ENCODE assay signal across 11 mouse cellular contexts in genomic region chr6:30462822-30463221, GRCm38 (mm10). TPM values are rescaled to one million over a fixed set of nuclear protein-coding genes. Genes with fewer than 3 reads are reported as not detected.
A peak's percentile ranks its signal among the peaks of the same experiment; 100 is the strongest.
DNase-seq lines count a peak whose midpoint lies in the region; ATAC-seq and TF ChIP-seq lines count a peak whose summit lies in the region.
"Had no signal": no experiment of that assay in that cellular context is flagged by ENCODE, and none has a peak within 500 bp of the region (broad histone marks: within the 10 kb centered on the region; RNA-seq: fewer than 3 reads in every experiment).

No protein-coding gene starts in this region.

- no peak; the same call in 1 of the 2 replicates for TF ChIP-seq CTCF in hindbrain, postnatal 0 days (IDR thresholded peaks at IDR 0.05; ENCODE audit: low read depth)

- intact Hi-C loops in heart, postnatal 36 days (cut with DNase I): loop anchor here (5.0 kb wide), 1 partner anchor 519 kb away; no protein-coding TSS in a partner anchor

- H3K9ac ChIP-seq in heart, embryonic 11.5 days (ENCODE audit: low read depth, low read length): peak overlapping the region; percentile 24; the same call in 1 of the 2 replicates
- no peak overlapping the region for H3K9ac ChIP-seq in lung, embryonic 15.5 days
- no peak overlapping the region for H3K9ac ChIP-seq in hindbrain, postnatal 0 days (replicated peaks; ENCODE audit: low read length)

- H3K4me3 ChIP-seq in heart, embryonic 11.5 days (ENCODE audit: low read depth, low read length): no peak overlapping the region
- H3K4me3 ChIP-seq in lung, embryonic 15.5 days: no peak overlapping the region
- H3K4me3 ChIP-seq in hindbrain, postnatal 0 days (ENCODE audit: low read length): no peak overlapping the region

- DNase-seq in heart, postnatal 36 days: no peak
- DNase-seq in lung, adult 18-20 months: no peak
- peak; percentile 74 for DNase-seq in MN1 (ENCODE audit: low spot score)
- DNase-seq in hindbrain, postnatal 0 days (ENCODE audit: low spot score): no peak
- no peak for DNase-seq in adrenal gland, postnatal 14 days
- no peak for DNase-seq in testis, postnatal 10 days (ENCODE audit: low spot score)
- DNase-seq: cerebellum, postnatal 36 days had no signal

- peak overlapping the region; percentile 11; the same call in 1 of the 2 replicates for H3K4me2 ChIP-seq in heart, embryonic 11.5 days
- H3K4me2 ChIP-seq in lung, embryonic 15.5 days: no peak overlapping the region
- H3K4me2 ChIP-seq in hindbrain, postnatal 0 days (ENCODE audit: low read depth, low read length): no peak overlapping the region
- H3K4me2 ChIP-seq: midbrain, embryonic 11.5 days had no signal

- no peaks in the 10 kb centered on the region for H3K27me3 ChIP-seq in heart, embryonic 11.5 days (ENCODE audit: control insufficient read depth, insufficient read depth, low read length)
- no peaks in the 10 kb centered on the region for H3K27me3 ChIP-seq in lung, embryonic 15.5 days
- no peaks in the 10 kb centered on the region for H3K27me3 ChIP-seq in hindbrain, postnatal 0 days (ENCODE audit: insufficient read depth, low read length)

- no peaks in the 10 kb centered on the region for H3K36me3 ChIP-seq in heart, embryonic 11.5 days (ENCODE audit: control insufficient read depth, insufficient read depth, low read length)
- no peaks in the 10 kb centered on the region for H3K36me3 ChIP-seq in lung, embryonic 15.5 days
- H3K36me3 ChIP-seq in hindbrain, postnatal 0 days (ENCODE audit: insufficient read depth, low read length): no peaks in the 10 kb centered on the region

- 12% methylated on average over 7 of the region's 7 CpGs for WGBS in heart, embryonic 11.5 days (ENCODE audit: insufficient replicate concordance)
- 20% methylated on average over 7 of the region's 7 CpGs for WGBS in lung, embryonic 15.5 days
- WGBS in hindbrain, postnatal 0 days: 35% methylated on average over 7 of the region's 7 CpGs

- H3K27ac ChIP-seq in heart, embryonic 11.5 days (ENCODE audit: low read depth, low read length): no peak overlapping the region
- H3K27ac ChIP-seq in lung, embryonic 15.5 days: peak overlapping the region; percentile 12; the same call in 1 of the 2 replicates
- peak overlapping the region; percentile 51; the same call in 1 of the 2 replicates for H3K27ac ChIP-seq in hindbrain, postnatal 0 days

- ATAC-seq in heart, embryonic 11.5 days (replicated peaks; ENCODE audit: insufficient number of reproducible peaks, low FRiP score, low TSS enrichment): no peak
- no peak for ATAC-seq in lung, embryonic 15.5 days (ENCODE audit: borderline replicate concordance, extremely low read depth, low FRiP score, low TSS enrichment)
- ATAC-seq in hindbrain, postnatal 0 days: no peak

- no peaks in the 10 kb centered on the region for H3K9me3 ChIP-seq in heart, embryonic 11.5 days (replicated peaks; ENCODE audit: control insufficient read depth, low read length)
- no peaks in the 10 kb centered on the region for H3K9me3 ChIP-seq in lung, embryonic 15.5 days
- no peaks in the 10 kb centered on the region for H3K9me3 ChIP-seq in hindbrain, postnatal 0 days (ENCODE audit: low read length)

- peaks cover 43% of the 10 kb centered on the region for H3K4me1 ChIP-seq in heart, embryonic 11.5 days (ENCODE audit: control insufficient read depth, insufficient read depth, low read length)
- H3K4me1 ChIP-seq in lung, embryonic 15.5 days: peaks cover 34% of the 10 kb centered on the region
- H3K4me1 ChIP-seq in hindbrain, postnatal 0 days (ENCODE audit: insufficient read depth, low read length): peaks cover 25% of the 10 kb centered on the region

RNA-seq across cellular contexts. Expression of gene Tmem209, which starts 46.8 kb away (rescaled TPM):
- 29.3 and 30.9 TPM in 2 replicates for polyA plus RNA-seq in heart, embryonic 11.5 days (2014; fragmentation: Nextera tagmentation; extraction: Ambion mirVana)
- 1 to 10 TPM; 8.3 to 8.4 TPM for total RNA-seq in heart, postnatal 36 days (2021)
- polyA plus RNA-seq in lung, embryonic 15.5 days (2015; fragmentation: Nextera tagmentation; extraction: Ambion mirVana): 35.3 and 39.6 TPM in 2 replicates
- 35.3 and 50.0 TPM in 2 replicates for total RNA-seq in hindbrain, postnatal 0 days (2014; rRNA removed)
- polyA plus RNA-seq in hindbrain, postnatal 0 days (2015; fragmentation: Nextera tagmentation; extraction: Ambion mirVana): 23.2 and 25.0 TPM in 2 replicates
- total RNA-seq in adrenal gland, postnatal 14 days (2021): 24.1 and 24.7 TPM in 2 replicates

RNA-seq across cellular contexts. Expression of gene Ssmem1, which starts 46.8 kb away (rescaled TPM):
- 0.62 TPM in 1 of 2 replicates, not detected in the other for polyA plus RNA-seq in heart, embryonic 11.5 days (2014; fragmentation: Nextera tagmentation; extraction: Ambion mirVana)
- total RNA-seq in heart, postnatal 36 days (2021): under 1 TPM; 0.22 to 0.31 TPM
- 0.12 TPM in 1 of 2 replicates, not detected in the other for polyA plus RNA-seq in lung, embryonic 15.5 days (2015; fragmentation: Nextera tagmentation; extraction: Ambion mirVana)
- 0.26 TPM in 1 of 2 replicates, not detected in the other for total RNA-seq in hindbrain, postnatal 0 days (2014; rRNA removed)
- 0.18 and 0.39 TPM in 2 replicates for polyA plus RNA-seq in hindbrain, postnatal 0 days (2015; fragmentation: Nextera tagmentation; extraction: Ambion mirVana)
- total RNA-seq in adrenal gland, postnatal 14 days (2021): 0.33 TPM in 1 of 2 replicates, not detected in the other
- total RNA-seq: liver, adult 2 months had no signal
- polyA plus RNA-seq: liver, adult 2 months had no signal
